Mouse (Mus musculus) erythroblast, embryonic 14.5 days (primary cell): ENCODE measurements around the gene Plppr1.

Source experiments
- GATA1 ChIP-seq: IDR thresholded peaks from 2 replicates; pipeline ENCODE4 v1.6.1; 2012; ENCODE audit warnings: low read length, inconsistent platforms, mixed read lengths
- TAL1 ChIP-seq: IDR thresholded peaks from 3 replicates; pipeline ENCODE4 v1.6.1; 2012; ENCODE audit warnings: low read length, inconsistent platforms, mixed read lengths

- TF ChIP-seq TAL1 (no peak), GATA1 (no peak)
These were observed 263.0 kb downstream of the Plppr1 start for GRCm38 (mm10) chr4:49321903-49322635.
